Mouse (Mus musculus) hindlimb bud, embryonic 11.5 days (tissue): ENCODE data around the gene Olfr715.
"Not testable (repeated sequence)": the region's sequence is repeated elsewhere in the genome, so short reads cannot be mapped to it uniquely, and the experiment has no call there.

ENCODE experiments used
- DNase-seq: peaks from one replicate; pipeline ENCODE4 v3.0.0-alpha.2; 2012; ENCODE audit warnings: low read depth, low spot score; ENCODE audit errors: extremely low spot score

The Olfr715 gene

DNA sequence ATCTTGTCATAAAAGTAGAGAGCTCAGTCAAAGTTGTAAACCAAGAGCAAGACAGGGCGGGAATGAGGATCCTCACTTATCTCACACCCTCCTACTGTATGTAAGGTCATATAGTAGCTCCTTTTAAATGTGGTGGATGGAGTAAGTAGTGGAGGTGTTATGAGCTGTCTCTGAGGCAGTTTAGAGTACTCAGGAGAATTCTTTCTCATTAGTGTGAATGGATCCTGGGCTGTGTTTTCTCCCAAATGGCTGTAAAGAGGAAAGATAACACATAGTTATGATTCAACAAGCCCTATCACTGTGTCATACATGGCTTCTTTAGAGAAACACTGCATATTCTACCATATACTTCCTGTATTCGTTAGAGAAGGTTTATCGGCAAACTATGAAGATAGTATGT lies at the start of gene Olfr715:
TSS of gene Olfr715 (minus strand) at position 101 of the 400 bp plus-strand sequence.
- not testable (repeated sequence) for DNase-seq

DNA sequence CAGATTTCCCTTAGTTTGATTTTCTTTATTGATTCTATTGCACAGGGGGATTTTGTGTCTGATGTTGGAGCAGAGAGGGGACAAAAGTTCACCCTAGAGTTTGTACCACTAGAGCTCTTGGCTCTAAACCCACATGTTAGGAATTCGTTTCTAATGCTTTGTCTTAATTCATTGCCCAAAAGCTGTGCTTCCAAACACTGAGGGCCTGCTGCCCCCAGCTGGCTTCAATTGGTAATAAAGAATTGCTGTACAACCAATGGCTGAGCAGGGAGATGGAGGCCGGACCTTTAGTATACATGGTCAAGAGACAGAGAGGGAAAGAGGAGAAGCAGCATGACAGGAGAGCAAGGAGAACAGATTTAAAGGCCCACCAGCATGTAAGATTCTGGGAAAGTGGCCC lies 49.5 kb upstream of the Olfr715 start:
- no peak for DNase-seq

DNA sequence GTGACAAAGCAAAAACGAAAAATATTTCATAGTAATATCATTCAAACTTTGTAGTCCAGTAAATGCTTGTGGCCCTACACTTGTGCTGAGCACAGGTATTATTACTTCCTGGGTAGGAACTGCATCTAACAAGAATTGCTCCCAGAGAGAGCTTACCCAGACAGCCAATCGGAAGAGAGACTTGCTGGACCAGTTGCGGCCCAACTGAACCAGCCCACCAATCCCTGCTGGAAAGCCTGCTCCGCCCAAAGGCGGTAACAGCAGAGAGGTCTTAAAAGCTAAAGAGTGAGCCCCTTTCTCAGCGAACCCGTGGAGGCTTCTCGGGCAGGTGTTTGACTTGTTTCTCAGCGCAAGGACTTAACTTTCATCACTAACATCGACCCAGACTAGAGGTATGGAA lies 35.8 kb upstream of the Olfr715 start, which contains the start of gene Nlrp14:
TSS of gene Nlrp14 (plus strand) at position 301 of the 400 bp plus-strand sequence.
- DNase-seq, result no peak

DNA sequence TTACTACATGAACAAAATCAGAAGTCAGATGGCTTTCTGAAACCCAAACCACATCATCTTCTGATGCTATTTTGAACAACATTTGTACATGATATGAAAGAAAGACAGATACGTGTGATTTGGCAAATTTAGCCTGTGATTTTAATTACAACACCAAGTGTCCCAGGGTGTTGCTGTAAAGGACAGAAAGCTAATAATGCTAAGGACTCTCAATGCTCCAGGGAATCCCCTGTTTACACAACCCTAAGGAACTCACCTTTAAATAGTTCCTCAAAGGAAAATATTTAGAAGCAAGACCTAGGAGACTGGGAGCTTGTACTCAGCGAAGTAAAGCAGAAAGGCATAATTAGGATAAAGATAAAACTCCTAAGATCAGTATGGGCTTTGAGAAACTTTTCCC lies 7.1 kb upstream of the Olfr715 start, which contains the start of gene Olfr716:
TSS of gene Olfr716 (plus strand) at position 301 of the 400 bp plus-strand sequence.
- not testable (repeated sequence) for DNase-seq

DNA sequence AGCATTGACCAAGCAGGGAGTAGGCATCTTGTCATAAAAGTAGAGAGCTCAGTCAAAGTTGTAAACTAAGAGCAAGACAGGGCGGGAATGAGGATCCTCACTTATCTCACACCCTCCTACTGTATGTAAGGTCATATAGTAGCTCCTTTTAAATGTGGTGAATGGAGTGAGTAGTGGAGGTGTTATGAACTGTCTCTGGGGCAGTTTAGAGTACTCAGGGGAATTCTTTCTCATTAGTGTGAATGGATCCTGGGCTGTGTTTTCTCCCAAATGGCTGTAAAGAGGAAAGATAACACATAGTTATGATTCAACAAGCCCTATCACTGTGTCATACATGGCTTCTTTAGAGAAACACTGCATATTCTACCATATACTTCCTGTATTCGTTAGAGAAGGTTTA lies 20.6 kb downstream of the Olfr715 start, which contains the start of gene Olfr715b:
TSS of gene Olfr715b (minus strand) at position 101 of the 400 bp plus-strand sequence.
- DNase-seq, result not testable (repeated sequence)

DNA sequence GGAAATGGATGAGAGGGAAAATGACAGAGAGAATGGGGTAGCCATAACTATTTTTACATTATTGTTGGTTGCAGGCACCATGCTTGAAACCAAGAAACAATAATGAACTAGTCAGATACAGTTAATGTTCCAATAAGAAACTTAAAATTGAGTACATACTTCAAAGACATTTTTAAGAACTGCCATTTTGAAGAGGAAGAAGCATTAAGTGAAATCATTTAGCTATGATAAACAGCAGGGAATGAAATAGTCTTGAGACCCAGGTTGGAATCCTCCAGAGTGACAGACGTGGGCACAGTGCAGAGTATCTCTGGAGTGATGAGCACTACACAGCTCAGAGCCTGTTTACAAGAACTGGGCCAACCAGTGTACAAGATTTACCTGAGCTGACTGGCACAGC lies 38.0 kb downstream of the Olfr715 start, which contains the start of gene Olfr17:
TSS of gene Olfr17 (plus strand) at position 301 of the 400 bp plus-strand sequence.
- DNase-seq, result no peak
